Mouse (Mus musculus) splenic B cell, adult 2 months (primary cell): ENCODE results near the gene Tgm2.

Source experiments
- DNase-seq: peaks from one replicate; pipeline ENCODE4 v3.0.0-alpha.2; 2011; ENCODE audit warnings: low read depth, low spot score
- H3K27me3 ChIP-seq: 2 replicates; pipeline ENCODE4 v1.6.1; 2012; ENCODE audit warnings: mild to moderate bottlenecking, low read length, moderate library complexity, mixed read lengths; ENCODE audit not compliant: control insufficient read depth, poor library complexity, insufficient read depth, severe bottlenecking
- H3K36me3 ChIP-seq: 2 replicates; pipeline ENCODE4 v1.6.1; 2012; ENCODE audit warnings: mild to moderate bottlenecking, low read length, moderate library complexity, mixed read lengths; ENCODE audit not compliant: control insufficient read depth, poor library complexity, insufficient read depth, severe bottlenecking

The Tgm2 gene

GRCm38 (mm10) chr2:158121645-158122326, 24.4 kb downstream of the Tgm2 start:
- DNase-seq = no peak
- Histone ChIP-seq H3K27me3 (no peaks in the 10 kb centered on the region), H3K36me3 (no peaks in the 10 kb centered on the region)

GRCm38 (mm10) chr2:158120868-158121267, 25.4 kb downstream of the Tgm2 start:
- no peak for DNase-seq
- no peaks in the 10 kb centered on the region for H3K27me3 ChIP-seq
- no peaks in the 10 kb centered on the region for H3K36me3 ChIP-seq

GRCm38 (mm10) chr2:158120211-158120610, 26.0 kb downstream of the Tgm2 start:
- no peak for DNase-seq
- Histone ChIP-seq H3K27me3 (no peaks in the 10 kb centered on the region), H3K36me3 (no peaks in the 10 kb centered on the region)

GRCm38 (mm10) chr2:158119145-158119544, 27.1 kb downstream of the Tgm2 start:
- no peaks in the 10 kb centered on the region for H3K36me3 ChIP-seq
- no peak for DNase-seq
- H3K27me3 ChIP-seq = no peaks in the 10 kb centered on the region

- DNase-seq = no peak
- Histone ChIP-seq H3K36me3 (no peaks in the 10 kb centered on the region), H3K27me3 (no peaks in the 10 kb centered on the region)
These were observed 29.6 kb downstream of the Tgm2 start for GRCm38 (mm10) chr2:158116653-158117052.

GRCm38 (mm10) chr2:158115838-158116453, 30.3 kb downstream of the Tgm2 start:
- Histone ChIP-seq H3K36me3 (no peaks in the 10 kb centered on the region), H3K27me3 (no peaks in the 10 kb centered on the region)
- DNase-seq = no peak

GRCm38 (mm10) chr2:158114931-158115330, 31.3 kb downstream of the Tgm2 start:
- Histone ChIP-seq H3K36me3 (no peaks in the 10 kb centered on the region), H3K27me3 (no peaks in the 10 kb centered on the region)
- DNase-seq = no peak

- DNase-seq = no peak
- H3K36me3 ChIP-seq = no peaks in the 10 kb centered on the region
- no peaks in the 10 kb centered on the region for H3K27me3 ChIP-seq
These were observed 32.5 kb downstream of the Tgm2 start for GRCm38 (mm10) chr2:158113591-158114257.

GRCm38 (mm10) chr2:158109516-158109915, 36.7 kb downstream of the Tgm2 start:
- DNase-seq = no peak
- no peaks in the 10 kb centered on the region for H3K36me3 ChIP-seq
- no peaks in the 10 kb centered on the region for H3K27me3 ChIP-seq

- peak; percentile 55 for DNase-seq
These were observed 39.2 kb downstream of the Tgm2 start for GRCm38 (mm10) chr2:158106947-158107587.

GRCm38 (mm10) chr2:158105605-158106004, 40.6 kb downstream of the Tgm2 start:
- no peak for DNase-seq
- Histone ChIP-seq H3K27me3 (no peaks in the 10 kb centered on the region), H3K36me3 (no peaks in the 10 kb centered on the region)

More at GRCm38 (mm10) chr2:158106947-158107587, 39.2 kb downstream of the Tgm2 start:
- Histone ChIP-seq H3K36me3 (no peaks in the 10 kb centered on the region), H3K27me3 (no peaks in the 10 kb centered on the region)

- no peak for DNase-seq
- no peaks in the 10 kb centered on the region for H3K36me3 ChIP-seq
- H3K27me3 ChIP-seq = no peaks in the 10 kb centered on the region
These were observed 41.3 kb downstream of the Tgm2 start for GRCm38 (mm10) chr2:158104966-158105365.

GRCm38 (mm10) chr2:158101768-158102167, 44.5 kb downstream of the Tgm2 start:
- Histone ChIP-seq H3K36me3 (no peaks in the 10 kb centered on the region), H3K27me3 (no peaks in the 10 kb centered on the region)
- no peak for DNase-seq

GRCm38 (mm10) chr2:158099537-158099936, 46.7 kb downstream of the Tgm2 start:
- DNase-seq = no peak
- Histone ChIP-seq H3K36me3 (no peaks in the 10 kb centered on the region), H3K27me3 (no peaks in the 10 kb centered on the region)

- no peaks in the 10 kb centered on the region for H3K36me3 ChIP-seq
- no peak for DNase-seq
- H3K27me3 ChIP-seq = no peaks in the 10 kb centered on the region
These were observed 47.5 kb downstream of the Tgm2 start for GRCm38 (mm10) chr2:158098730-158099129.
